Mouse (Mus musculus) CH12.LX (cell line): Measurements from ENCODE around the gene Katna1. TPM values are rescaled to one million over a fixed set of nuclear protein-coding genes. Genes with fewer than 3 reads are reported as not detected.

Source experiments
- DNase-seq: peaks from one replicate; pipeline ENCODE4 v3.0.0-alpha.2; 2013; ENCODE audit errors: extremely low read depth
- H3K27ac ChIP-seq: 2 replicates; pipeline ENCODE4 v1.5.1; 2012; ENCODE audit warnings: low read depth, mild to moderate bottlenecking, control low read depth, moderate library complexity; ENCODE audit not compliant: insufficient read depth
- H3K27me3 ChIP-seq: replicated peaks from 2 replicates; pipeline ENCODE3; 2012; ENCODE audit warnings: inconsistent platforms
- H3K36me3 ChIP-seq, 2 experiments: replicated peaks in 1 of 2; 2 replicates each; pipeline versions ENCODE3 to v1.6.1; 2012; ENCODE audit warnings: inconsistent platforms in 1 of 2, low read length in 1 of 2, mild to moderate bottlenecking in 1 of 2, mixed read lengths in 1 of 2, moderate library complexity in 1 of 2; ENCODE audit not compliant: control insufficient read depth in 1 of 2, insufficient read depth in 1 of 2
- H3K4me1 ChIP-seq, 2 experiments: 2 replicates each; pipeline ENCODE4 v1.6.1; 2012; ENCODE audit warnings: inconsistent platforms in 1 of 2, moderate library complexity in 1 of 2; ENCODE audit not compliant: insufficient read depth in 2 of 2, control insufficient read depth in 1 of 2
- H3K4me2 ChIP-seq: 2 replicates; pipeline ENCODE4 v1.6.1; 2012; ENCODE audit warnings: low read depth, mild to moderate bottlenecking, control low read depth; ENCODE audit not compliant: poor library complexity, insufficient read depth, severe bottlenecking
- H3K4me3 ChIP-seq, 3 experiments: fragments of 150-350 bp in 1 of 3; sonication (generic) in 1 of 3; replicated peaks in 1 of 3; 2 replicates each; pipeline versions ENCODE3 to v1.5.1; 2011 to 2012; ENCODE audit warnings: low read depth in 2 of 3, low read length in 2 of 3, mild to moderate bottlenecking in 2 of 3, moderate library complexity in 2 of 3, control low read depth in 1 of 3, improper control_type of control experiment in 1 of 3, inconsistent platforms in 1 of 3, mixed read lengths in 1 of 3; ENCODE audit not compliant: poor library complexity in 1 of 3
- H3K79me2 ChIP-seq: replicated peaks from 2 replicates; pipeline ENCODE4 v1.6.1; 2012; ENCODE audit warnings: mild to moderate bottlenecking, moderate library complexity; ENCODE audit not compliant: control insufficient read depth, poor library complexity, insufficient read depth, severe bottlenecking; ENCODE audit errors: extremely low read depth
- H3K9ac ChIP-seq: 2 replicates; pipeline ENCODE4 v1.6.1; 2012; ENCODE audit warnings: low read depth, mild to moderate bottlenecking, control low read depth, moderate library complexity; ENCODE audit not compliant: insufficient read depth
- H3K9me3 ChIP-seq: replicated peaks from 2 replicates; pipeline ENCODE3; 2012; ENCODE audit warnings: low read length, inconsistent platforms, mixed read lengths
- BHLHE40 ChIP-seq: IDR thresholded peaks from 2 replicates; pipeline ENCODE4 v1.6.1; 2011; ENCODE audit warnings: mild to moderate bottlenecking, low read depth, low read length, improper control_type of control experiment
- CHD1 ChIP-seq: IDR thresholded peaks from 2 replicates; pipeline ENCODE4 v1.6.1; 2012; ENCODE audit warnings: low read depth, low read length, improper control_type of control experiment, inconsistent platforms
- CHD2 ChIP-seq: IDR thresholded peaks from 2 replicates; pipeline ENCODE4 v1.6.1; 2011; ENCODE audit warnings: low read length, improper control_type of control experiment
- CTCF ChIP-seq, 2 experiments: IDR thresholded peaks in 1 of 2; conservative IDR thresholded peaks in 1 of 2; 2 replicates each; pipeline ENCODE4 v1.5.1; 2011 to 2012; ENCODE audit warnings: low read depth in 2 of 2, low read length in 2 of 2, improper control_type of control experiment in 1 of 2, inconsistent platforms in 1 of 2, mild to moderate bottlenecking in 1 of 2, moderate library complexity in 1 of 2
- EP300 ChIP-seq: IDR thresholded peaks from 2 replicates; pipeline ENCODE4 v1.6.1; 2011; ENCODE audit warnings: low read length, improper control_type of control experiment
- ETS1 ChIP-seq: conservative IDR thresholded peaks from 2 replicates; pipeline ENCODE4 v1.6.1; 2012; ENCODE audit warnings: low read depth, mild to moderate bottlenecking, inconsistent platforms, low read length, improper control_type of control experiment, moderate library complexity
- GABPA ChIP-seq: IDR thresholded peaks from 2 replicates; pipeline ENCODE4 v1.6.1; 2012; ENCODE audit warnings: low read depth, low read length, improper control_type of control experiment, inconsistent platforms; ENCODE audit not compliant: insufficient replicate concordance
- IRF4 ChIP-seq: IDR thresholded peaks from 2 replicates; pipeline ENCODE4 v1.6.1; 2014; ENCODE audit warnings: low read depth, mild to moderate bottlenecking, inconsistent platforms, low read length, improper control_type of control experiment
- JUN ChIP-seq: IDR thresholded peaks from 2 replicates; pipeline ENCODE4 v1.6.1; 2011; ENCODE audit warnings: low read depth, mild to moderate bottlenecking, low read length, improper control_type of control experiment, moderate library complexity; ENCODE audit not compliant: insufficient read depth
- MAFK ChIP-seq: IDR thresholded peaks from 2 replicates; pipeline ENCODE4 v1.6.1; 2011; ENCODE audit warnings: low read length, improper control_type of control experiment; ENCODE audit not compliant: insufficient replicate concordance
- MEF2A ChIP-seq: IDR thresholded peaks from 2 replicates; pipeline ENCODE4 v1.6.1; 2014; ENCODE audit warnings: low read depth, mild to moderate bottlenecking, inconsistent platforms, low read length, improper control_type of control experiment, borderline replicate concordance
- MXI1 ChIP-seq: IDR thresholded peaks from 2 replicates; pipeline ENCODE4 v1.6.1; 2011; ENCODE audit warnings: mild to moderate bottlenecking, low read depth, low read length, improper control_type of control experiment
- NELFE ChIP-seq: IDR thresholded peaks from 2 replicates; pipeline ENCODE4 v1.6.1; 2011; ENCODE audit warnings: low read depth, low read length, improper control_type of control experiment
- NRF1 ChIP-seq: IDR thresholded peaks from 2 replicates; pipeline ENCODE4 v1.6.1; 2014; ENCODE audit warnings: low read depth, mild to moderate bottlenecking, inconsistent platforms, low read length, improper control_type of control experiment, moderate library complexity
- PAX5 ChIP-seq: IDR thresholded peaks from 2 replicates; pipeline ENCODE4 v1.6.1; 2012; ENCODE audit warnings: low read length, inconsistent platforms, mixed read lengths
- POLR2A ChIP-seq: IDR thresholded peaks from 2 replicates; pipeline ENCODE4 v1.6.1; 2011; ENCODE audit warnings: low read depth, mild to moderate bottlenecking, improper control_type of control experiment, low read length
- POLR2AphosphoS2 ChIP-seq: IDR thresholded peaks from 2 replicates; pipeline ENCODE4 v1.6.1; 2011; ENCODE audit warnings: low read depth, low read length, improper control_type of control experiment
- RAD21 ChIP-seq: IDR thresholded peaks from 2 replicates; pipeline ENCODE4 v1.6.1; 2011; ENCODE audit warnings: low read depth, mild to moderate bottlenecking, low read length, improper control_type of control experiment, moderate library complexity
- RCOR1 ChIP-seq: conservative IDR thresholded peaks from 2 replicates; pipeline ENCODE4 v1.6.1; 2012; ENCODE audit warnings: low read depth, mild to moderate bottlenecking, inconsistent platforms, low read length, improper control_type of control experiment
- SIN3A ChIP-seq: IDR thresholded peaks from 2 replicates; pipeline ENCODE4 v1.6.1; 2012; ENCODE audit warnings: low read length, improper control_type of control experiment, inconsistent platforms
- SMC3 ChIP-seq: IDR thresholded peaks from 2 replicates; pipeline ENCODE4 v1.6.1; 2011; ENCODE audit warnings: low read depth, low read length, improper control_type of control experiment
- TBP ChIP-seq: conservative IDR thresholded peaks from 2 replicates; pipeline ENCODE4 v1.6.1; 2011; ENCODE audit warnings: low read depth, low read length, improper control_type of control experiment
- TCF12 ChIP-seq: IDR thresholded peaks from 2 replicates; pipeline ENCODE4 v1.6.1; 2014; ENCODE audit warnings: low read depth, mild to moderate bottlenecking, inconsistent platforms, low read length, improper control_type of control experiment
- UBTF ChIP-seq: IDR thresholded peaks from 2 replicates; pipeline ENCODE4 v1.6.1; 2012; ENCODE audit warnings: low read depth, mild to moderate bottlenecking, inconsistent platforms, low read length, improper control_type of control experiment, moderate library complexity
- USF2 ChIP-seq: conservative IDR thresholded peaks from 2 replicates; pipeline ENCODE4 v1.6.1; 2011; ENCODE audit warnings: low read depth, low read length, improper control_type of control experiment
- ZC3H11A ChIP-seq: IDR thresholded peaks from 2 replicates; pipeline ENCODE4 v1.6.1; 2012; ENCODE audit warnings: low read depth, mild to moderate bottlenecking, inconsistent platforms, low read length, improper control_type of control experiment
- ZKSCAN1 ChIP-seq: IDR thresholded peaks from 2 replicates; pipeline ENCODE4 v1.6.1; 2012; ENCODE audit warnings: low read depth, inconsistent platforms, low read length, improper control_type of control experiment, borderline replicate concordance
- ZMIZ1 ChIP-seq: IDR thresholded peaks from 2 replicates; pipeline ENCODE4 v1.6.1; 2012; ENCODE audit warnings: low read depth, mild to moderate bottlenecking, inconsistent platforms, low read length, improper control_type of control experiment
- ZNF384 ChIP-seq: IDR thresholded peaks from 2 replicates; pipeline ENCODE4 v1.6.1; 2012; ENCODE audit warnings: low read depth, low read length, improper control_type of control experiment, inconsistent platforms
- dilution Hi-C: fragments of 300-500 bp; cut with MboI; formaldehyde crosslinking; loops from 2 replicates; pipeline ENCODE4 v1.14.3; 2020; ENCODE audit warnings: low sequenced_read_pairs; ENCODE audit not compliant: extremely low pct_unique_long_range_greater_than_20kb, extremely low pct_ligation_motif_present
- in situ Hi-C: fragments of 300-500 bp; cut with MboI; formaldehyde crosslinking; loops from 3 replicates; pipeline ENCODE4 v1.14.3; 2019; ENCODE audit warnings: low sequenced_read_pairs, low pct_ligation_motif_present, low pct_unique_long_range_greater_than_20kb, mixed read lengths
- polyA plus RNA-seq: library from polyadenylated mRNA; unstranded; fragments of >175 nt; gene quantifications from 2 replicates; pipeline ENCODE4 v1.2.1, GENCODE M21; 2012; ENCODE audit warnings: low read depth; ENCODE audit not compliant: insufficient read length
- total RNA-seq, 2 experiments: library from RNA; depleted of rRNA; stranded (reverse); fragments of 300-350 nt in 1 of 2; fragments of >200 nt in 1 of 2; gene quantifications; 2 replicates each; pipeline ENCODE4 v1.2.3; 2012 to 2014

Katna1 gene
- total and polyA plus RNA-seq, 3 experiments, result 37.3 to 58.5 (median 47.4) TPM

DNA sequence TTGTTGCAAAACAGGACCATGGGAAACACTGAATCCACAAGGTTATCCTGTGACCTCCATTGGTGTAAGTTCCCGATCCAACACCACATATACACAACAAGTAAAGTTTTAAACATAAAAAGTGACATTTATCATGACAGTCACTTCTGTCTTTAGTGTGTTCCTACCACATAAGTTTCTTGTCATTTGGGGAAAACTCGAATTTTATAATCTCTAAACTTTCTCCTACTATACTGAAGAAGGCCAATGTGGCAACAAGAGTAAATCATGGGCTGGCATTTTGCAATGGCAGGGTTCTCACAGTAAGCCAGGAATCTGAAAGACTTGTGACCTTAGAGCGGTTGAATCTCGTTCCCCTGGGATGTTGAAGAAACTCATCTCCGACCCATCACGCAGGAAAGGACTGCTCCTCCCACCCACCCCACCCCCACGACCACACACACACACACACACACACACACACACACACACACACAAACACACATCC is 54.0 kb downstream of the Katna1 start:
- dilution Hi-C loops, result no loop called here
- in situ Hi-C loops, result loop anchor here (25.0 kb wide), 1 partner anchor 442 kb away; no protein-coding TSS in a partner anchor
- Histone ChIP-seq H3K4me1 (peaks cover 0 to 12% of the 10 kb centered on the region in 2 experiments; a peak in 2 of 4 replicates), H3K27ac (no peak overlapping the region), H3K79me2 (no peaks in the 10 kb centered on the region), H3K36me3 (peaks cover 9 to 38% of the 10 kb centered on the region in 2 experiments), H3K4me2 (peak overlapping the region; percentile 67), H3K9me3 (no peaks in the 10 kb centered on the region), H3K9ac (peak overlapping the region; percentile 79), H3K27me3 (no peaks in the 10 kb centered on the region)
- DNase-seq, result peak; percentile 34
- no peak for TF ChIP-seq BHLHE40
- TF ChIP-seq ZMIZ1, result no peak
- TF ChIP-seq ZC3H11A, result no peak
- 0 out of 2 replicates have a peak, but pooled peaks have one; percentile 3 for TF ChIP-seq SIN3A
- no peak for TF ChIP-seq ZNF384
- no peak for TF ChIP-seq USF2
- no peak for TF ChIP-seq UBTF
- TF ChIP-seq CHD2, result no peak
- TF ChIP-seq EP300, result 0 out of 2 replicates have a peak, but pooled peaks have one; percentile 20
- TF ChIP-seq, all 38 proteins: peak for 2
- peak overlapping the region; percentile 88 to 98 (median 90) for H3K4me3 ChIP-seq

DNA sequence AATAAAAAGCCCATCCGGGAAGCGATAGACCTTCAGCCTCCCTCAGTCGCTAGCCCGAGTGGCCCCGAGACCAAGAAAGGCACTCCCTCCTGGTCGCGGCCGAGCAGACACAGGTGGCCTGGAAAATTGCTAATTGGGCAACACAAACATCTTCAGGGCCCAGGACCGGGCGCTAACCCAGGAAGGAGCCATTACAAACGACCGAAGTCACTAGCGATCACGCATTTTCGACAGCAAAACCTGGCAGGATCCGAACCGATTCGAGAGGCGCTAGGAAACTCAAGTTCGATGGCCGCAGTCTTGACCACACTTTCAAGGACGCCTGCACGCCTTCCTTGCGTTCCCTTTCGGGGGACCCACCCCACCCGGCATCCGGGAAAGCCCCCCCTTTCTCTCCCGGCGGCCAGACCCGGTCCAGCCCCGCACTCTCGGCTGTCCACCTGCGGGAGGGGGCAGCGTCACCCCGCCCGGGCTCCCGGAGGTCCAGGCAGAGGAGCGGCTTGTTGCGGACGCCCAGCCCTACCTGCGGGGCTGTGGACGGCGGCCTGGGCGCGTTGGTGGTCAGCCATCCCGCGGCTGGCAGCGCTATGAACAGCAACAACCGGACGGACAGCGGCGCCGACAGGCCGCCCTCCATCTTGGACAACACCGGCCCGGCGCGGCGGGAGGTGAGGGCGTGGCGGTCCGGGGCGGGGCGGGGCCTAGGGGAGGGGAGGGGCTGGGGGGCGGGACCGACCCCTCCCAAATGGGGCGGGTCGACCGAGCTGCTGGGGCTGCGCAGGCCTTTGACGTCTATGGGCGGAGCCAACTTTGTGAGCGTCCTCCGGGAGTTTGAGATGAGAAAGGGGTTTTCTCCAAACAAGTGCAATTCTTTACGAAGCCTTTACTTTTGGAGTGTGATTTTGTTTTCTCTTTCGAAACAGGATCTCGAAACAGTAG is 54.7 kb downstream of the Katna1 start:
- dilution Hi-C loops (no loop called here), in situ Hi-C loops (loop anchor here (25.0 kb wide), 1 partner anchor 443 kb away; no protein-coding TSS in a partner anchor)
- Histone ChIP-seq H3K36me3 (peaks cover 6 to 31% of the 10 kb centered on the region in 2 experiments), H3K27me3 (no peaks in the 10 kb centered on the region), H3K4me1 (peaks cover 0 to 12% of the 10 kb centered on the region in 2 experiments; a peak in 2 of 4 replicates), H3K9ac (peak overlapping the region; percentile 79), H3K27ac (peak overlapping the region; percentile 47), H3K79me2 (no peaks in the 10 kb centered on the region), H3K9me3 (no peaks in the 10 kb centered on the region), H3K4me3 (peak overlapping the region; percentile 88 to 98 (median 90)), H3K4me2 (peak overlapping the region; percentile 86)
- peak; percentile 91 for DNase-seq
- TF ChIP-seq NRF1, result peak; percentile 76
- TF ChIP-seq ETS1, result no peak
- no peak for TF ChIP-seq GABPA
- TF ChIP-seq MEF2A, result no peak; the same call in 1 of the 2 replicates
- TF ChIP-seq SMC3, result no peak
- TF ChIP-seq ZC3H11A, result no peak
- peak; percentile 82 for TF ChIP-seq TBP
- no peak for TF ChIP-seq EP300
- no peak for TF ChIP-seq RCOR1
- TF ChIP-seq TCF12, result peak; percentile 37; the same call in 1 of the 2 replicates
- no peak for TF ChIP-seq ZKSCAN1
- no peak for TF ChIP-seq UBTF
- 0 out of 2 replicates have a peak, but pooled peaks have one; percentile 25 for TF ChIP-seq IRF4
- no peak for TF ChIP-seq POLR2AphosphoS2
- no peak for TF ChIP-seq JUN
- peak; percentile 57 for TF ChIP-seq POLR2A
- TF ChIP-seq NELFE, result peak; percentile 71
- TF ChIP-seq CHD1, result no peak
- TF ChIP-seq CTCF (conservative IDR thresholded peaks at IDR 0.05 in 1 of 2, IDR thresholded peaks at IDR 0.05 in 1 of 2; ENCODE audit: low read depth in 2 of 2, low read length in 2 of 2), result no peak
- no peak for TF ChIP-seq SIN3A
- TF ChIP-seq USF2, result no peak
- no peak for TF ChIP-seq RAD21
- no peak for TF ChIP-seq MAFK
- TF ChIP-seq PAX5, result no peak
- TF ChIP-seq MXI1, result peak; percentile 25; the same call in 1 of the 2 replicates
- no peak for TF ChIP-seq ZNF384
- TF ChIP-seq ZMIZ1, result no peak
